Mouse (Mus musculus) kidney, adult 18-20 months (tissue): ENCODE results near the gene Trappc3.

Source experiments
- DNase-seq: peaks from one replicate; pipeline ENCODE4 v3.0.0; 2021

Trappc3 gene

GRCm38 (mm10) chr4:126314393-126314792 is 52.3 kb downstream of the Trappc3 start:
- peak; percentile 64 for DNase-seq

- peak; percentile 45 for DNase-seq
Observed at GRCm38 (mm10) chr4:126315931-126316330, 53.8 kb downstream of the Trappc3 start.

GRCm38 (mm10) chr4:126316443-126317040 is 54.4 kb downstream of the Trappc3 start:
- no peak for DNase-seq

GRCm38 (mm10) chr4:126319806-126320205 is 57.7 kb downstream of the Trappc3 start:
- DNase-seq = no peak

- peak; percentile 99 for DNase-seq
Observed at GRCm38 (mm10) chr4:126321111-126321853, 59.2 kb downstream of the Trappc3 start, which contains the start of gene Adprhl2. Gene Adprhl2, minus strand, starts transcription at chr4:126321703.

GRCm38 (mm10) chr4:126321854-126322511 is 59.9 kb downstream of the Trappc3 start:
- no peak for DNase-seq

GRCm38 (mm10) chr4:126322646-126323045 is 60.5 kb downstream of the Trappc3 start:
- no peak for DNase-seq

- no peak for DNase-seq
Observed at GRCm38 (mm10) chr4:126324861-126325260, 62.7 kb downstream of the Trappc3 start.

- DNase-seq = no peak
Observed at GRCm38 (mm10) chr4:126325281-126325861, 63.2 kb downstream of the Trappc3 start, which contains the start of gene Tekt2. Gene Tekt2, minus strand, starts transcription at chr4:126325688.
